Mouse (Mus musculus) embryonic facial prominence, embryonic 13.5 days (tissue): Measurements from ENCODE around the gene Arfrp1. TPM values are rescaled to one million over a fixed set of nuclear protein-coding genes. Genes with fewer than 3 reads are reported as not detected.

Experiments
- ATAC-seq: fragments of 200-750 bp; cut with Nextera tagmentation; 2 replicates; pipeline ENCODE4 v1.8.0; 2017; ENCODE audit warnings: low read depth; ENCODE audit not compliant: insufficient number of reproducible peaks, insufficient read depth, low FRiP score, low TSS enrichment
- H3K27ac ChIP-seq: fragments of 300-500 bp; sonication (generic); 2 replicates; pipeline ENCODE4 v1.5.1; 2015; ENCODE audit warnings: moderate library complexity, mild to moderate bottlenecking, inconsistent platforms
- H3K27me3 ChIP-seq: fragments of 300-500 bp; sonication (generic); 2 replicates; pipeline ENCODE4 v1.6.1; 2015; ENCODE audit warnings: mild to moderate bottlenecking, inconsistent platforms
- H3K36me3 ChIP-seq: fragments of 300-500 bp; sonication (generic); 2 replicates; pipeline ENCODE4 v1.6.1; 2015; ENCODE audit warnings: mild to moderate bottlenecking, inconsistent platforms
- H3K4me1 ChIP-seq: fragments of 300-500 bp; sonication (generic); 2 replicates; pipeline ENCODE4 v1.6.1; 2015; ENCODE audit warnings: inconsistent platforms
- H3K4me2 ChIP-seq: fragments of 300-500 bp; sonication (generic); 2 replicates; pipeline ENCODE4 v1.6.1; 2015; ENCODE audit warnings: moderate library complexity, mild to moderate bottlenecking, inconsistent platforms
- H3K4me3 ChIP-seq: fragments of 300-500 bp; sonication (generic); 2 replicates; pipeline ENCODE4 v1.5.1; 2015; ENCODE audit warnings: mild to moderate bottlenecking, inconsistent platforms
- H3K9ac ChIP-seq: fragments of 300-500 bp; sonication (generic); 2 replicates; pipeline ENCODE4 v1.6.1; 2015; ENCODE audit warnings: mild to moderate bottlenecking, inconsistent platforms
- H3K9me3 ChIP-seq: fragments of 300-500 bp; sonication (generic); 2 replicates; pipeline ENCODE4 v1.6.1; 2016; ENCODE audit warnings: inconsistent platforms
- WGBS: fragments of 180-500 bp; shearing (Covaris S2); methylation state at CpG from one replicate; pipeline ENCODE4 v1.1.7; 2015; ENCODE audit warnings: mixed read lengths; 5-methylcytosine and 5-hydroxymethylcytosine counted together
- polyA plus RNA-seq: library from polyadenylated mRNA; unstranded; fragments of >200 nt; fragmentation: Nextera tagmentation; extraction: Ambion mirVana; gene quantifications from 2 replicates; pipeline ENCODE4 v1.2.1, GENCODE M21; 2015

Gene Arfrp1
- polyA plus RNA-seq, 1 experiment from 2014 or later, result 76.1 TPM

- Histone ChIP-seq H3K4me2 (peak within 1 kb of the TSS; percentile 82), H3K4me3 (peak within 1 kb of the TSS; percentile 65), H3K27ac (peak within 1 kb of the TSS; percentile 57; the same call in 1 of the 2 replicates), H3K9me3 (no peaks in the 10 kb centered on the region), H3K36me3 (peaks cover 26% of the 10 kb centered on the region), H3K27me3 (peaks cover 28% of the 10 kb centered on the region), H3K9ac (peak within 1 kb of the TSS; percentile 77), H3K4me1 (peaks cover 8% of the 10 kb centered on the region)
- ATAC-seq, result peak; percentile 84; the same call in 1 of the 2 replicates
- 7% methylated on average over 40 of the region's 40 CpGs for WGBS
Observed at GRCm38 (mm10) chr2:181319248-181320102, 45.7 kb downstream of the Arfrp1 start, which contains the start of gene Rtel1. Gene Rtel1, plus strand, starts transcription at chr2:181319739.

GRCm38 (mm10) chr2:181314080-181314810 lies 51.0 kb downstream of the Arfrp1 start, which contains the start of gene Stmn3:
Gene Stmn3, minus strand, starts transcription at chr2:181314500.
- peaks cover 67% of the 10 kb centered on the region for H3K27me3 ChIP-seq
- H3K4me3 ChIP-seq, result peak within 1 kb of the TSS; percentile 33
- H3K4me2 ChIP-seq, result peak within 1 kb of the TSS; percentile 52
- no peak within 1 kb of the TSS for H3K27ac ChIP-seq
- H3K9ac ChIP-seq, result 0 out of 2 replicates have a peak within 1 kb of the TSS, but pooled peaks have one; percentile 46
- H3K36me3 ChIP-seq, result no peaks in the 10 kb centered on the region
- H3K4me1 ChIP-seq, result peaks cover 9% of the 10 kb centered on the region
- ATAC-seq, result 0 out of 2 replicates have a peak, but pooled peaks have one; percentile 26
- H3K9me3 ChIP-seq, result no peaks in the 10 kb centered on the region
- WGBS, result 4% methylated on average over 23 of the region's 23 CpGs

GRCm38 (mm10) chr2:181313344-181314079 lies 51.7 kb downstream of the Arfrp1 start:
- Histone ChIP-seq H3K36me3 (no peaks in the 10 kb centered on the region), H3K4me1 (peaks cover 9% of the 10 kb centered on the region), H3K9me3 (no peaks in the 10 kb centered on the region), H3K4me2 (peak overlapping the region; percentile 52), H3K9ac (0 out of 2 replicates have a peak overlapping the region, but pooled peaks have one; percentile 46), H3K27me3 (peaks cover 71% of the 10 kb centered on the region), H3K27ac (no peak overlapping the region), H3K4me3 (peak overlapping the region; percentile 33)
- WGBS, result 3% methylated on average over 35 of the region's 35 CpGs
- ATAC-seq, result 0 out of 2 replicates have a peak, but pooled peaks have one; percentile 26

GRCm38 (mm10) chr2:181313006-181313343 lies 52.2 kb downstream of the Arfrp1 start:
- H3K4me1 ChIP-seq, result peaks cover 9% of the 10 kb centered on the region
- no peak overlapping the region for H3K4me2 ChIP-seq
- H3K27me3 ChIP-seq, result peaks cover 72% of the 10 kb centered on the region

GRCm38 (mm10) chr2:181312435-181312834 lies 52.8 kb downstream of the Arfrp1 start:
- Histone ChIP-seq H3K9me3 (no peaks in the 10 kb centered on the region), H3K27ac (no peak overlapping the region), H3K27me3 (peaks cover 78% of the 10 kb centered on the region), H3K4me2 (no peak overlapping the region), H3K9ac (no peak overlapping the region), H3K4me1 (peaks cover 9% of the 10 kb centered on the region), H3K4me3 (no peak overlapping the region), H3K36me3 (no peaks in the 10 kb centered on the region)
- no peak for ATAC-seq
- WGBS, result 56% methylated on average over 3 of the region's 3 CpGs

More at GRCm38 (mm10) chr2:181313006-181313343, 52.2 kb downstream of the Arfrp1 start:
- Histone ChIP-seq H3K9me3 (no peaks in the 10 kb centered on the region), H3K27ac (no peak overlapping the region), H3K9ac (no peak overlapping the region), H3K4me3 (0 out of 2 replicates have a peak overlapping the region, but pooled peaks have one; percentile 33), H3K36me3 (no peaks in the 10 kb centered on the region)
- 11% methylated on average over 5 of the region's 5 CpGs for WGBS
- ATAC-seq, result no peak

Other genes with a start within 250 kb of the Arfrp1 start
- gene Kcnq2, start 230.1 kb downstream of the Arfrp1 start, polyA plus RNA-seq, result 0.59 and 0.63 TPM in 2 replicates
- 0.20 TPM in 1 of 2 replicates, not detected in the other for gene Eef1a2, start 208.4 kb downstream of the Arfrp1 start, polyA plus RNA-seq
- gene Ppdpf, start 178.2 kb downstream of the Arfrp1 start, polyA plus RNA-seq, result 327 and 423 TPM in 2 replicates
- 0.07 TPM in 1 of 2 replicates, not detected in the other for gene Ptk6, start 162.6 kb downstream of the Arfrp1 start, polyA plus RNA-seq
- gene Srms, start 152.2 kb downstream of the Arfrp1 start, polyA plus RNA-seq, result 0.14 TPM in 1 of 2 replicates, not detected in the other
- not detected in 2 replicates for gene Fndc11, start 145.4 kb downstream of the Arfrp1 start, polyA plus RNA-seq
- 0.51 and 0.78 TPM in 2 replicates for gene Helz2, start 123.4 kb downstream of the Arfrp1 start, polyA plus RNA-seq
- gene Gmeb2, start 77.4 kb downstream of the Arfrp1 start, polyA plus RNA-seq, result 15.9 and 16.9 TPM in 2 replicates
- gene Stmn3, start 50.9 kb downstream of the Arfrp1 start, polyA plus RNA-seq, result 14.9 and 17.1 TPM in 2 replicates
- gene Rtel1, start 45.7 kb downstream of the Arfrp1 start, polyA plus RNA-seq, result 42.7 and 48.9 TPM in 2 replicates
- gene Zgpat, start 476 bp downstream of the Arfrp1 start, polyA plus RNA-seq, result 48.4 and 50.7 TPM in 2 replicates
- gene Lime1, start 14.7 kb upstream of the Arfrp1 start, polyA plus RNA-seq, result 29.6 and 31.7 TPM in 2 replicates
- 3.6 and 3.8 TPM in 2 replicates for gene Zbtb46, start 94.0 kb upstream of the Arfrp1 start, polyA plus RNA-seq
- 0.11 and 0.14 TPM in 2 replicates for gene Abhd16b, start 127.8 kb upstream of the Arfrp1 start, polyA plus RNA-seq
- 156 and 168 TPM in 2 replicates for gene Tpd52l2, start 131.7 kb upstream of the Arfrp1 start, polyA plus RNA-seq
- gene Dnajc5, start 155.1 kb upstream of the Arfrp1 start, polyA plus RNA-seq, result 97.2 and 101 TPM in 2 replicates
- 41.1 and 57.1 TPM in 2 replicates for gene Uckl1, start 219.5 kb upstream of the Arfrp1 start, polyA plus RNA-seq
- gene Prpf6, start 226.5 kb upstream of the Arfrp1 start, polyA plus RNA-seq, result 64.0 and 68.9 TPM in 2 replicates
- 70.9 and 81.1 TPM in 2 replicates for gene Zfp512b, start 227.4 kb upstream of the Arfrp1 start, polyA plus RNA-seq
- gene Samd10, start 233.8 kb upstream of the Arfrp1 start, polyA plus RNA-seq, result 9.3 and 10.4 TPM in 2 replicates